ENCODE assay signal across 11 mouse cellular contexts in genomic region chr2:173171956-173172355, GRCm38 (mm10). TPM values are rescaled to one million over a fixed set of nuclear protein-coding genes. Genes with fewer than 3 reads are reported as not detected.
DNase-seq lines count a peak whose midpoint lies in the region; ATAC-seq and TF ChIP-seq lines count a peak whose summit lies in the region.
"Had no signal": no experiment of that assay in that cellular context is flagged by ENCODE, and none has a peak within 500 bp of the region (broad histone marks: within the 10 kb centered on the region; RNA-seq: fewer than 3 reads in every experiment).

No protein-coding gene starts in this region.

- no peak for DNase-seq in layer of hippocampus, adult 2 months (ENCODE audit: low spot score in 2 of 2)
- DNase-seq in layer of hippocampus, postnatal 36 days: no peak
- DNase-seq in hindbrain, embryonic 10.5 days (ENCODE audit: low spot score): no peak
- DNase-seq in limb, embryonic 10.5 days (ENCODE audit: low spot score): no peak
- DNase-seq in urinary bladder, postnatal 25 days (ENCODE audit: low spot score): no peak
- DNase-seq in cerebellum, adult 18-20 months: no peak

- H3K4me3 ChIP-seq in layer of hippocampus, adult 2 months: no peak overlapping the region
- peak overlapping the region; percentile 42; the same call in 1 of the 2 replicates for H3K4me3 ChIP-seq in hindbrain, embryonic 10.5 days
- peak overlapping the region; percentile 36; the same call in 1 of the 2 replicates for H3K4me3 ChIP-seq in limb, embryonic 10.5 days
- H3K4me3 ChIP-seq in neural tube, embryonic 13.5 days: 0 out of 2 replicates have a peak overlapping the region, but pooled peaks have one; percentile 9
- H3K4me3 ChIP-seq: liver, embryonic 15.5 days had no signal

- H3K27ac ChIP-seq in layer of hippocampus, adult 2 months: peak overlapping the region; percentile 94; the same call in 1 of the 2 replicates
- peak overlapping the region; percentile 95 for H3K27ac ChIP-seq in hindbrain, embryonic 10.5 days
- H3K27ac ChIP-seq in limb, embryonic 10.5 days: peak overlapping the region; percentile 84
- peak overlapping the region; percentile 90 for H3K27ac ChIP-seq in neural tube, embryonic 13.5 days (replicated peaks)
- H3K27ac ChIP-seq: liver, embryonic 15.5 days had no signal

- TF ChIP-seq CTCF in layer of hippocampus, adult 2 months (conservative IDR thresholded peaks at IDR 0.05): no peak

- peak; percentile 1; the same call in 1 of the 2 replicates for ATAC-seq in neural tube, embryonic 13.5 days (ENCODE audit: low read depth)
- ATAC-seq in inflammation-experienced regulatory T-cells, adult 6 months: no peak

- peaks cover 60% of the 10 kb centered on the region for H3K4me1 ChIP-seq in hindbrain, embryonic 10.5 days (replicated peaks)
- H3K4me1 ChIP-seq in limb, embryonic 10.5 days: peaks cover 67% of the 10 kb centered on the region
- H3K4me1 ChIP-seq in neural tube, embryonic 13.5 days (replicated peaks): peaks cover 66% of the 10 kb centered on the region

- H3K36me3 ChIP-seq in hindbrain, embryonic 10.5 days: no peaks in the 10 kb centered on the region
- no peaks in the 10 kb centered on the region for H3K36me3 ChIP-seq in limb, embryonic 10.5 days
- no peaks in the 10 kb centered on the region for H3K36me3 ChIP-seq in neural tube, embryonic 13.5 days
- H3K36me3 ChIP-seq: liver, embryonic 15.5 days had no signal

- 77% methylated on average over 5 of the region's 5 CpGs for WGBS in hindbrain, embryonic 10.5 days
- 52% methylated on average over 5 of the region's 5 CpGs for WGBS in limb, embryonic 10.5 days
- WGBS in neural tube, embryonic 13.5 days: 37% methylated on average over 5 of the region's 5 CpGs

- H3K27me3 ChIP-seq in hindbrain, embryonic 10.5 days (ENCODE audit: insufficient read depth, poor library complexity, severe bottlenecking): peaks cover 43% of the 10 kb centered on the region
- peaks cover 58% of the 10 kb centered on the region for H3K27me3 ChIP-seq in limb, embryonic 10.5 days (ENCODE audit: low read depth, poor library complexity, severe bottlenecking)
- peaks cover 25% of the 10 kb centered on the region for H3K27me3 ChIP-seq in neural tube, embryonic 13.5 days

- 0 out of 2 replicates have a peak overlapping the region, but pooled peaks have one; percentile 8 for H3K9ac ChIP-seq in neural tube, embryonic 13.5 days
- H3K9ac ChIP-seq: liver, embryonic 15.5 days had no signal

- peaks cover 7% of the 10 kb centered on the region for H3K9me3 ChIP-seq in hindbrain, embryonic 10.5 days
- no peaks in the 10 kb centered on the region for H3K9me3 ChIP-seq in limb, embryonic 10.5 days (replicated peaks)
- no peaks in the 10 kb centered on the region for H3K9me3 ChIP-seq in neural tube, embryonic 13.5 days
- H3K9me3 ChIP-seq: liver, embryonic 15.5 days had no signal

- H3K4me2 ChIP-seq in neural tube, embryonic 13.5 days: peak overlapping the region; percentile 49

RNA-seq across cellular contexts. Expression of gene Pck1, which starts 19.1 kb away (rescaled TPM):
- not detected for total RNA-seq in layer of hippocampus, adult 2 months (2021)
- total RNA-seq in layer of hippocampus, postnatal 36 days (2021): not detected
- not detected in 2 replicates for polyA plus RNA-seq in hindbrain, embryonic 10.5 days (2016; fragmentation: Nextera tagmentation; extraction: Ambion mirVana)
- not detected in 2 replicates for polyA plus RNA-seq in limb, embryonic 10.5 days (2016; fragmentation: Nextera tagmentation; extraction: Ambion mirVana)
- polyA plus RNA-seq in neural tube, embryonic 13.5 days (2015; fragmentation: Nextera tagmentation; extraction: Ambion mirVana): not detected in 2 replicates
- polyA plus RNA-seq in inflammation-experienced regulatory T-cells, adult 6 months (2017; shearing (Covaris generic)): not detected
- total RNA-seq: MEL had no signal
- polyA plus RNA-seq: brain, embryonic 14.5 days had no signal

RNA-seq across cellular contexts. Expression of gene Zbp1, which starts 46.8 kb away (rescaled TPM):
- under 1 TPM in 1 of 2 experiments, not detected in 1; 0.28 TPM for total RNA-seq in layer of hippocampus, adult 2 months (2021)
- total RNA-seq in layer of hippocampus, postnatal 36 days (2021): under 1 TPM in 1 of 2 experiments, not detected in 1; 0.35 TPM
- 0.17 and 0.73 TPM in 2 replicates for polyA plus RNA-seq in hindbrain, embryonic 10.5 days (2016; fragmentation: Nextera tagmentation; extraction: Ambion mirVana)
- polyA plus RNA-seq in limb, embryonic 10.5 days (2016; fragmentation: Nextera tagmentation; extraction: Ambion mirVana): not detected in 2 replicates
- 0.22 and 0.40 TPM in 2 replicates for polyA plus RNA-seq in neural tube, embryonic 13.5 days (2015; fragmentation: Nextera tagmentation; extraction: Ambion mirVana)
- polyA plus RNA-seq in inflammation-experienced regulatory T-cells, adult 6 months (2017; shearing (Covaris generic)): 100 to 1,000 TPM in 2 of 3 experiments, 10 to 100 TPM in 1; 72.5 to 144 (median 103) TPM
- total RNA-seq: MEL had no signal

RNA-seq across cellular contexts. Expression of gene Ctcfl, which starts 52.6 kb away (rescaled TPM):
- total RNA-seq in layer of hippocampus, adult 2 months (2021): not detected
- total RNA-seq in layer of hippocampus, postnatal 36 days (2021): not detected
- 0.04 and 0.10 TPM in 2 replicates for polyA plus RNA-seq in hindbrain, embryonic 10.5 days (2016; fragmentation: Nextera tagmentation; extraction: Ambion mirVana)
- polyA plus RNA-seq in limb, embryonic 10.5 days (2016; fragmentation: Nextera tagmentation; extraction: Ambion mirVana): 0.06 TPM in 1 of 2 replicates, not detected in the other
- polyA plus RNA-seq in neural tube, embryonic 13.5 days (2015; fragmentation: Nextera tagmentation; extraction: Ambion mirVana): 0.13 TPM in 1 of 2 replicates, not detected in the other
- not detected for polyA plus RNA-seq in inflammation-experienced regulatory T-cells, adult 6 months (2017; shearing (Covaris generic))
- total RNA-seq: MEL had no signal
- polyA plus RNA-seq: brain, embryonic 14.5 days had no signal

Comparison
In these comparisons a context has a peak if more than half of its experiments do, and no peak if none do; other contexts are left out.
1. RNA of gene Zbp1, which starts 46.8 kb away (polyA plus RNA-seq): 72.5 to 144 TPM in inflammation-experienced regulatory T-cells, adult 6 months; 0.22 to 0.40 TPM in neural tube, embryonic 13.5 days, 0.17 to 0.73 TPM in hindbrain, embryonic 10.5 days and not detected in limb, embryonic 10.5 days; every median in the first group is over 10 times any median in the second.
2. Peak in every context shown above with its lines, with median percentiles within 50 percentile points of each other: H3K27ac ChIP-seq.